Mouse (Mus musculus): ENCODE measurements around the gene Ttll13. TPM values are rescaled to one million over a fixed set of nuclear protein-coding genes. Genes with fewer than 3 reads are reported as not detected.

Ttll13 gene
- total RNA-seq, 1 experiment from 2014 or later, result not detected

DNA sequence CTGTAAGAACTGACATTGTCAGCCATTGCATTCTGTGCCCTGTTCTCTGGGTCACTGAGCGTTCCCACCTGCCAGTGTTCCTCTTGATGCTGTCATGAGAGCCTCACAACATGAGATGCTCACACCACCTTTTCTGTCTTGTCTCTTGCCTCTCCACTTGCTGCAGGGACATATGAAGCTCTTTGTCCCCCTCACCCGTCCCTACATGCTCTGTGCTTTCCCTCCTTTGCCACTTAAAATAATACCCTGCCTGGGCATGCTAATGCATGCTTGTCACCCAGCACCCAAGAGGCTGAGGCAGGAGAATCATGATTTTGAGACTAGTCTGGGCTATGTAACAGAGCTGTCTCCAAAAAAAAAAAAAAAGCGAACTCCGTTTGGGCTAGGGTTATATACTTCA is 35.2 kb upstream of the Ttll13 start:
- no peak for ATAC-seq (replicated peaks; ENCODE audit: low read depth, poor library complexity, severe bottlenecking)

- ATAC-seq (replicated peaks; ENCODE audit: low read depth, poor library complexity, severe bottlenecking), result no peak
Measured at GRCm38 (mm10) chr7:80213604-80214003, 32.6 kb upstream of the Ttll13 start.

GRCm38 (mm10) chr7:80214459-80214858 is 31.7 kb upstream of the Ttll13 start:
- ATAC-seq (replicated peaks; ENCODE audit: low read depth, poor library complexity, severe bottlenecking), result no peak

- peak; percentile 91 for ATAC-seq (replicated peaks; ENCODE audit: low read depth, poor library complexity, severe bottlenecking)
Measured at GRCm38 (mm10) chr7:80215398-80215797, 30.8 kb upstream of the Ttll13 start.

GRCm38 (mm10) chr7:80216566-80216965 is 29.6 kb upstream of the Ttll13 start:
- ATAC-seq (replicated peaks; ENCODE audit: low read depth, poor library complexity, severe bottlenecking), result no peak

GRCm38 (mm10) chr7:80218666-80219065 is 27.5 kb upstream of the Ttll13 start:
- no peak for ATAC-seq (replicated peaks; ENCODE audit: low read depth, poor library complexity, severe bottlenecking)

- no peak for ATAC-seq (replicated peaks; ENCODE audit: low read depth, poor library complexity, severe bottlenecking)
Measured at GRCm38 (mm10) chr7:80220237-80220797, 25.9 kb upstream of the Ttll13 start.

GRCm38 (mm10) chr7:80221179-80221750 is 24.9 kb upstream of the Ttll13 start:
- no peak for ATAC-seq (replicated peaks; ENCODE audit: low read depth, poor library complexity, severe bottlenecking)

GRCm38 (mm10) chr7:80227065-80227464 is 19.1 kb upstream of the Ttll13 start:
- no peak for ATAC-seq (replicated peaks; ENCODE audit: low read depth, poor library complexity, severe bottlenecking)

DNA sequence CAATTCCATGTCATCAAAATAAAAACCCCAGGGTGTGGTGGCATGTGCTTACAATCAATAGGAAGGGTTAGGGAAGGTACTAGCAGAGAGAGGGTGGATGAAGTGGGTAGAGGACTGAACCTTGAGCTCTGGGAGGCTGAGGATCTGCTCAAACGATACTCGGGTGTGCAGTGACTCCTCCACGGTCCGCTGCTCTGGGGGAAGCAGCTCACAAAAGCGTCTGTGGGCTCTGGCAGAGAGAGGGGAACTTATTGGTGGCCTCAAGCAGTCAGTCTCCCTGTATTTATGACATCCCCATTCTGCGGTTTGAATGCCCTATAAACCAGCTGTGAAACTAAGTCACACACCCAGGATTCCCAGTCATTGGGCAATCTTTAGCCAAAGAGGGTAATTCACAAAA is 16.0 kb upstream of the Ttll13 start:
- ATAC-seq (replicated peaks; ENCODE audit: low read depth, poor library complexity, severe bottlenecking), result no peak; the same call in 1 of the 2 replicates

DNA sequence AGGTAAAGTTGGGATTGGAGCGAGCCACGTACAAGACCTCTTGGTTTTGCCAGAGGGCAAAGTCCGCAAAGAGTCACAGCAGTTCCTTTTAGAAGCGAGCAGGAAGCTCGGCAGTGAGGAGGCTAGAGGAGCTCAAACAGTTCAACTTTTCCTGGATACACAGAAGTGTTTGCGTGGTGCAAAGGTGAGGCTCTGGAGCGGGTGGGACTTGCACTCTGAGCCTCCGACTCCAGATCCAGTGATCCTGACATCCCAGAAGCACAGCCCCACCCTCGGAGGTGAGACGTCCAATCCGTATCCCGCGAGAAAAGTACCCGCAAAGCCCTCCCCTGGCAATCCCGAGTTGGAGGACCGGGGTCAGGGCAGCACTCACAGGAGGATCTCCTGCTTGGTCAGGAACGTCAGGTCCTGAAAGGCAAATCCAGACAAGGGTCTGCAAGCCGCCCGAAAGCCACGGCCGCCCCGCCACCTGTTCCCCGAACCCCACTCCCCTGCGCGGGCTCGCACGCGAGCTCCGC is 14.1 kb upstream of the Ttll13 start:
- ATAC-seq (replicated peaks; ENCODE audit: low read depth, poor library complexity, severe bottlenecking), result no peak

- peak; percentile 92 for ATAC-seq (replicated peaks; ENCODE audit: low read depth, poor library complexity, severe bottlenecking)
Measured at GRCm38 (mm10) chr7:80232489-80233029, 13.6 kb upstream of the Ttll13 start, which contains the start of the genes Cib1 and Gdpgp1. Cib1 (minus strand) TSS chr7:80232813. Gdpgp1 (plus strand) TSS chr7:80232865.

- ATAC-seq (replicated peaks; ENCODE audit: low read depth, poor library complexity, severe bottlenecking), result no peak
Measured at GRCm38 (mm10) chr7:80233799-80234198, 12.4 kb upstream of the Ttll13 start.

GRCm38 (mm10) chr7:80238542-80238941 is 7.6 kb upstream of the Ttll13 start:
- no peak for ATAC-seq (replicated peaks; ENCODE audit: low read depth, poor library complexity, severe bottlenecking)

DNA sequence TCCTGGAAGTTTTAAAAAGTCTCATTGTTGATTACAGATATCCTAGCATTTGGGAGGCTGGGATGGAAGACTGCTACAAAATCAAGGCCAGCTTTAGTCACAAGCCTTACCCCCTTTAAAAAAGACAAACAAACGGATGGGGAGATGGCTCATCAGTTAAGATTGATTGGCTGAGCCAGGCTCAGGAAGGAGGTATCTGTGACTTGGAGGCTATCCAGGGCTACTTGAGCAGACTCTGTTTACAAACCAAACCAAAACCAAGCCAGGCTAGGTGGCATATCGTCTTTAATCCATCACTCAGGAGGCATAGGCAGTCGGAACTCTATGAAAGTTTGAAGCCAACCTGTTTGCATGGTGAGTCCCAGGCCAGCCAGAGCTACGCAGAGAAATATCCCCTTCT is 4.5 kb upstream of the Ttll13 start:
- no peak for ATAC-seq (replicated peaks; ENCODE audit: low read depth, poor library complexity, severe bottlenecking)

DNA sequence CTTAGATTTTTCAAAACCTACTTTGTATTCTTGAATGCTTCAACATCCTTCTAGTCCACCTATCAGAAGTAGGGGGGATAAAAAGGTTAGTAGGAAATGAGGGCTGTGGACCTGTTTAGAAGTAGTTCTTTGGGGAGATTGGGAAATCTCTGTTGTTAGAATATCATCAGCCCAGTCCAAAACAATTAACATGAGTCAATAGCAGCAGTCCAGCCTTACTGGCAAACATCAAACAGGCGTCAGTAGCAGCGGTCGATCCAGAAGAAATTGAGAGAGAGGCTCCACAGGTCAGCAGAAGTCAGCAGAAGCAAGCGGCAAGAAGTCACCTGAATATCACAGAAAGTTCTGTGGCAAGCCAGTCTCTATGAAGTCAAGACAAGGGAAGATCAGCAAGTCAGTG is 1.3 kb upstream of the Ttll13 start:
- no peak for ATAC-seq (replicated peaks; ENCODE audit: low read depth, poor library complexity, severe bottlenecking)

DNA sequence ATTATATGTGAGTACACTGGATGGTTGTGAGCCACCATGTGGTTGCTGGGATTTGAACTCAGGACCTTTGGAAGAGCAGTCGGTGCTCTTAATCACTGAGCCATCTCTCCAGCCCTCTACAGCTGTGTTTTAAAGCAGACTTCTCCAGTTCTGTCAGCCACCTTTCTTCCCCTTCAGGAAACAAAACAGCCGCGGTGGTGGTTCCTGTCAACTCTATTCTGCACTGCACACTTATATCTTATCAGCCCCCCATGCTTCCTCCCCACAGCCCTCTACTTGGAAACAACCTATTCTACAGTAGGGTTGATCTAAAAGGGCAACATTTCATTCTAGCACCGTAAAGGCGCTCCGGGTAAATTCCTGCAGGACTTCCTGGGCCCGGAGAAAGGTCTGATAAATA is 683 bp downstream of the Ttll13 start:
- ATAC-seq (replicated peaks; ENCODE audit: low read depth, poor library complexity, severe bottlenecking), result peak; percentile 45

- ATAC-seq (replicated peaks; ENCODE audit: low read depth, poor library complexity, severe bottlenecking), result no peak
Measured at GRCm38 (mm10) chr7:80252437-80252836, 6.3 kb downstream of the Ttll13 start.

- ATAC-seq (replicated peaks; ENCODE audit: low read depth, poor library complexity, severe bottlenecking), result no peak
Measured at GRCm38 (mm10) chr7:80252886-80253285, 6.7 kb downstream of the Ttll13 start.

DNA sequence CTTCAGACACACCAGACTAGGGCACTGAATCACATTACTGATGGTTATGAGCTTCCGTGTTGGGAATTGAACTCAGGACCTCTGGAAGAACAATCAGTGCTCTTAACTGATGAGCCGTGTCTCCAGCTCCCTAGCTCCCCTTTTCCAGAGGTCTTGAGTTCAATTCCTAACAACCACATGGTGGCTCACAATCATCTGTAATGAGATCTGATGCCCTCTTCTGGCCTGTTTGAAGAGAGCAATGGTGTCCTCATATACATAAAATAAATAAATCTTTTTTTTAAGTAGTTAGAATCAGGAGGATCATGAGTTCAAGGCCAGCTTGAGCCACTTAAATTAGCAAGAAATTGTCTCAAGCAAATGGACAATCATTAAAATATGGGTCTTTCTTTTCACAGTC is 9.8 kb downstream of the Ttll13 start:
- no peak for ATAC-seq (replicated peaks; ENCODE audit: low read depth, poor library complexity, severe bottlenecking)

- ATAC-seq (replicated peaks; ENCODE audit: low read depth, poor library complexity, severe bottlenecking), result no peak
Measured at GRCm38 (mm10) chr7:80257706-80258105, 11.5 kb downstream of the Ttll13 start.
